Mouse (Mus musculus) thymus, postnatal 14 days (tissue): Measurements from ENCODE around the gene Aspdh.
A peak's percentile ranks its signal among the peaks of the same experiment; 100 is the strongest.

ENCODE experiments used
- DNase-seq: peaks from one replicate; pipeline ENCODE4 v3.0.0; 2021

Aspdh gene

GRCm38 (mm10) chr7:44465111-44465510, at the start of gene Aspdh:
TSS of gene Aspdh (plus strand) at chr7:44465391.
- DNase-seq: no peak

- DNase-seq: no peak
Observed at GRCm38 (mm10) chr7:44427666-44428065, 37.5 kb upstream of the Aspdh start.

- no peak for DNase-seq
Observed at GRCm38 (mm10) chr7:44428171-44428950, 36.8 kb upstream of the Aspdh start.

- DNase-seq: no peak
Observed at GRCm38 (mm10) chr7:44428968-44429521, 36.1 kb upstream of the Aspdh start, which contains the start of gene Lrrc4b. TSS of gene Lrrc4b (plus strand) at chr7:44429018.

GRCm38 (mm10) chr7:44429534-44430488, 35.4 kb upstream of the Aspdh start:
- DNase-seq: no peak

- DNase-seq: no peak
Observed at GRCm38 (mm10) chr7:44432550-44432949, 32.6 kb upstream of the Aspdh start.

GRCm38 (mm10) chr7:44433371-44433770, 31.8 kb upstream of the Aspdh start:
- DNase-seq: peak; percentile 29

GRCm38 (mm10) chr7:44434089-44434488, 31.1 kb upstream of the Aspdh start:
- no peak for DNase-seq

- DNase-seq: no peak
Observed at GRCm38 (mm10) chr7:44435796-44436195, 29.4 kb upstream of the Aspdh start.

- DNase-seq: no peak
Observed at GRCm38 (mm10) chr7:44436267-44436666, 28.9 kb upstream of the Aspdh start.

- no peak for DNase-seq
Observed at GRCm38 (mm10) chr7:44437188-44437587, 28.0 kb upstream of the Aspdh start.

GRCm38 (mm10) chr7:44437933-44438332, 27.3 kb upstream of the Aspdh start:
- no peak for DNase-seq

GRCm38 (mm10) chr7:44439696-44440095, 25.5 kb upstream of the Aspdh start:
- no peak for DNase-seq

- DNase-seq: no peak
Observed at GRCm38 (mm10) chr7:44440479-44440878, 24.7 kb upstream of the Aspdh start.

- DNase-seq: no peak
Observed at GRCm38 (mm10) chr7:44441180-44441579, 24.0 kb upstream of the Aspdh start.

GRCm38 (mm10) chr7:44441648-44442109, 23.5 kb upstream of the Aspdh start:
- no peak for DNase-seq

- no peak for DNase-seq
Observed at GRCm38 (mm10) chr7:44442407-44442821, 22.8 kb upstream of the Aspdh start.

- no peak for DNase-seq
Observed at GRCm38 (mm10) chr7:44443268-44444173, 21.7 kb upstream of the Aspdh start.

GRCm38 (mm10) chr7:44444886-44445527, 20.2 kb upstream of the Aspdh start:
- DNase-seq: no peak

- no peak for DNase-seq
Observed at GRCm38 (mm10) chr7:44445528-44445923, 19.7 kb upstream of the Aspdh start.

GRCm38 (mm10) chr7:44446070-44446855, 18.9 kb upstream of the Aspdh start:
- DNase-seq: no peak
